Mouse (Mus musculus) NIH3T3 (cell line): Measurements from ENCODE around the gene Taar2.

Experiments used
- DNase-seq: peaks from one replicate; pipeline ENCODE4 v3.0.0-alpha.2; 2012; ENCODE audit warnings: low read depth

The Taar2 gene

DNA sequence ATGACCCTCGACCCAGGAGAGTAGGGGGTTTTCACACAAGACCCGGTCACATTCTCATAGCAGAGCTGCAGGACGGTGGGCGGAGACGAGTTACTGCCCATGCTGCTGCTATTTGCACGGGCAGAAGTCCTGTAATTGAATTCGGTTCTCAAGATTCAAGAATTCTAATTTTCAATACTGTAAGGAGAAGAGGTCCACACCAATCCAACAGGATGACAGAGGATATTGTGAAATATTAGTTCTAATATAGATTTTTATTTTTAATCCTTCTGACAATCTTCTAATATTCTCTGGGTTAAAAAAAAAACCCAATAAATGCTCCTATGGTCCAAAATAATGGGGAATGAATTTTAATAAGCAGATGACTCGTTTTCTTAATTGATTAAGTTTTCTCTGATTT lies 47.2 kb downstream of the Taar2 start, which contains the start of gene Taar6:
Gene Taar6, minus strand, starts transcription at position 101 of the 400 bp plus-strand sequence.
- no peak for DNase-seq

DNA sequence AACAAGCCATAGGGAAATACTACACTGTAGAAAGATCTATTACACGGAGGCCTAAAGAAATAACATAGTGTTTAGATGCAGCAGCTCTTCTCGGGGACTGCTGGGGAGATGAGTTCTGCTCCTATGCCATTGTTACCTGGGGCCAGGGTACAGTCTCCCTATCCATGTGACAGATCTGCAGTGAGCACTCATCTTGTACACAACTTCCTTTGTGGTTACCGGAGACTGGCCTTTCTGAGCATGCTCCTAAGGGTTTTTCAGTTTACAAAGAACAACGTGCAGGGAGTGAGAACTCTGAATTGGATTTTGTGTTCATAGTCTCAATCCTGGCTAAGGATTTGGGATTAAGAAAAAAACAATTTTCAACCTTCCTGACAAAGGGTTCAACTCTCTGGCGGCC lies 48.0 kb downstream of the Taar2 start:
- no peak for DNase-seq
